Mouse (Mus musculus): ENCODE measurements around the gene Opcml.

Gene Opcml

GRCm38 (mm10) chr9:28440192-28440795, 649.7 kb downstream of the Opcml start:
- DNase-seq = peak; percentile 79 to 81

- peak; percentile 89 to 90 for DNase-seq
Observed at GRCm38 (mm10) chr9:28444485-28444884, 653.9 kb downstream of the Opcml start.

DNA sequence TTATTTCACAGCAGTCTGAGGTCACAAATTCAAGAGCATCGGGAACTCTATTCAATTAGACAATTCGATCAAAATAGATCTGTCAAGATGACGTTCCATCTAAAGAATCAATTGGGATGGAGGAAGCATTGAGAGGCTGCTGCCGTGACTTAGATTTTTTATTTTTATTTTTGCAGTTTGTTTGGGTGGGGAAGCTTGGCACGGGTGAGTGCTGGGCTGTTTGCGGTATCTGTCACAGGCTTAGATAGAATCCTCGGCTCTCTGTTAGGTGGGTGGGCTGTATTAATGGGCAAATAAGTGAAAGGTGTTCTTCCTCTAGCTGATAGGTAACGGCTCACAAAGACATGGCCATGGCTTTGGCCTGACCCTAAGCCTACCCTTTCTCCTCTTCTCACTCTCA, 654.4 kb downstream of the Opcml start:
- peak in 1 of 2 experiments; percentile 21 for DNase-seq

GRCm38 (mm10) chr9:28445863-28446262, 655.3 kb downstream of the Opcml start:
- peak in 1 of 2 experiments; percentile 27 for DNase-seq

- peak; percentile 26 for DNase-seq
Observed at GRCm38 (mm10) chr9:28446278-28447064, 655.9 kb downstream of the Opcml start.

- DNase-seq = no peak
Observed at GRCm38 (mm10) chr9:28452509-28452908, 661.9 kb downstream of the Opcml start.

DNA sequence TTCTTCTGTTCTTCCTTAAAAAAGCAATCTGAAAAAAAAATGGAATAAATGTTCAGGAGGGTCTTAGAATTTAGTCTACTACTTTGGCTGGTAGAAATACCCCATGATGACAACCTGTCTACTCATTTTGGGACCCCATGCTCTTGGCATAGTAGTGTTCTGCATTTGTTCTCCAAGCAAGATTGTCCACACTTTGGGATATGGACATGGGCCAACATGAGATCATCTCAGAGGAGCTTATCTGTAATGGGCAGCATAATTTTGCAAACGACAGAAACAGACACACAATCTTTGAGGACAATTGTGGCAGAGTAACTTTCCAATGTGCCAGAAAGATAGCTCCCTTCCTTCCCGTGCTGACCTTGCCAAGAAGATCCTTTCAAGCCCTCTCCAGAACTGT, 662.5 kb downstream of the Opcml start:
- DNase-seq = peak; percentile 22 to 29

GRCm38 (mm10) chr9:28457982-28458770, 667.6 kb downstream of the Opcml start:
- no peak for DNase-seq

DNA sequence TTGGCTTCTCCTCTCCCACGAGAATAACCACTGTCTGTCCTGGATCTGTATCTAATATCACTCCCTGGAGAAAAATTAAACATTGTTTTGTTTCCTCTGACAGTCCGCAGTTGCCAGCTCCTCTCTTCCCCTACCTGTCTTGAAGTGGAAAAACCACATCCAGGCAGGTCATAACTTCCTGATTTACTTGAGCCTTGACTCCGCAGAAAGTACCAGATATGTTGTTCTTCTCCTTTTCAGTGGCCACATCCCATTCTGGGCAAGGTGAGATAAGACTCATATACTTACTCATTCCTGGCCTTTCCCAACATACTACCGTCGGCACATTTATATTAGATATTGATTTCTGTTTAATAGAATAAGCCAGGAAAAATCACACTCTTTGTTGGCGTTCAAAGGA, 673.0 kb downstream of the Opcml start:
- DNase-seq = no peak

- no peak for DNase-seq
Observed at GRCm38 (mm10) chr9:28469419-28469818, 678.8 kb downstream of the Opcml start.

GRCm38 (mm10) chr9:28471501-28471900, 680.9 kb downstream of the Opcml start:
- no peak for DNase-seq

DNA sequence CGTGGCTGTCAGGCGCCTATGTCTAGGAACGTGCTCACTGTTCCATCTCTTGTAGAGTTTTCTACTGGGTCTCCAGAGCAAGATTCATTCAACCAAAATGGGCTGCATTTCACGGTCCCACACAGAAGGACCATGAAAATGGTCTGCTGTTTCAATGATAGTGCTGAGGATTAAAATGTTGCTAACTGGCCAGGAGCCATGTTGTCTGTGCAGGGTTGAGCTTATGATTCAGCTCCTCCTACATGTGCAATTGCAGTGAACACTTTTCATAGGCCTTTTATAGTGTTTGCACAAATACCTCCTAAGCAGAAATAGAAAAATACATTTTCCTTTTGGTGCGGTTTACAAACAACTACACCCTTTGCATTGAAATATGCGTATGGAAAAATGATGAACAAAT, 684.0 kb downstream of the Opcml start:
- no peak for DNase-seq

GRCm38 (mm10) chr9:28481261-28481660, 690.7 kb downstream of the Opcml start:
- DNase-seq = no peak

DNA sequence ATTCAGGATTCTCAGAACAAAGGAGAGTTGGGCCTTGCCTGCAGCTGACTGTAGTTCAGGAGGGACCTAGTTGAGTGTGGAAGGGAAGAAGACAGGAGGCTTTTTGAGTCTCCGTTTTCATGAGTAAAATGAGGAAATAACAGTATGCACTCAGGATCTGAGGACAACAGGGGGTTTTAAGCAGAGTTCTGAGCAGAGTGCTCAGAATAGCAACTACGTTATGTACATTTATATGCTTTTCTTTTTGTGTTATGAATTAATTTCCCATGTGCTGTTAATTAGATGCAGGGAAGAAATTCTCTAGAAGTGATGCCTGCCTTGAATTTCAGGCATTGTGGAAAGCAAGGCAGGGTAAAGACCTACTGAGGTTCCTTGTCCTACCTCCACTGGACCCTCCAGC, 697.9 kb downstream of the Opcml start:
- no peak for DNase-seq

DNA sequence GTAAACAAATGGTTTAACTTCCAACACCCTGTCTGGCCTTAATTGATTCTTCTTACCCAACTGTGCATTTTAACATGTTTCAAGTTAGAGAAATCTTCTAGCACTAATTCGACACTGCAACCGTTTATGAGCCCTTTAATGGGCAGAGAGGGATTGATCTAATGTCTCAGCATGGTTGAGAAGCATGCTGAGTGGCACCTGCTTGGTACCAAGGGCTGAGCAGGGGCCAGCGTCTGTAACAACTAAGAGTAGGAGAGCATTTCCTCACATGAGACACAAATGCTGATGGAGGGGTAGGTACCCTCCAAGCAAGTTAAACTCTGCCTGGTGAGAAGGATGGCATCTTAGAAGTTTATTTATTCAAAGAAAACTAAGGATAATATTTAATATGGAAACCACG, 699.3 kb downstream of the Opcml start:
- DNase-seq = peak; percentile 8 to 16

DNA sequence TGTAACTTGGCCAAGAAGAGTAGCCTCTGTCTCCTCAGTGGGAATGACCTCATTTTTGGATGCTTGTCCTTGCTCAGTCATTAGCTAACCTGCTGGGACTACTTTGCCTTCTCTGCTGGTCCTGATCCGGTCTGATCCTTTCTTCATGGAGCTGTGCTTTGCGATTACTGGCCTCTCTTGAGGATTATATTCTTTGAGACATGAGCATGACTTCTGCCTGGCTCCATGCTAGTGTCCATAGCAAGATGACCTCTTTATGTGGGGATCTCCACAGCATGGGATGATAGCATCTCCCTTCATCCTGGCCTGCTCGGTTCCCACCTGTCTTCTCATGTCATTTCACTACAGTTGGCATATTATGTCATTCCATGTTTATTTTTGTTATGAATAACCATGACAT, 699.8 kb downstream of the Opcml start:
- DNase-seq = peak; percentile 8 to 23

GRCm38 (mm10) chr9:28499841-28500794, 709.5 kb downstream of the Opcml start:
- DNase-seq = peak; percentile 51 to 58

DNA sequence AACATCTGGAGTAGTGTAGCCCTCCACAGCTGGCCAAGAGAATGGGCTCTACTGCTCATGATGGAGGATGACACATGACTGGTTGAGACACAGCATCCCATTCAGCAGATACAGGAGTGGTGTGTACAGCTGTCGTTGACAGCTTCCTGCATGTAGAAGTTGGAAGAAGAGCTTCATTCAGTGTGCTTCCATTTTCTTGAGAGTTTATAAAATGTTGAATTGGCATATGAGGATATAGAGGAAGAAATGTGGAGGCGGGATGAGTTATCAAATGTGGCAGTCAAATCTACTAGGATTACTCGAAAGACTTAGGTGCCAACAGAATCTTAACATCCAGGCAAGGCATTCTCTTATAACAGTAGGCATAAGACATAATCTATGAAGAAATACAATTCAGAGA, 723.3 kb downstream of the Opcml start:
- DNase-seq = no peak

GRCm38 (mm10) chr9:28533191-28533590, 742.6 kb downstream of the Opcml start:
- DNase-seq = no peak

- no peak for DNase-seq
Observed at GRCm38 (mm10) chr9:28535006-28535405, 744.4 kb downstream of the Opcml start.

GRCm38 (mm10) chr9:28536637-28537036, 746.1 kb downstream of the Opcml start:
- no peak for DNase-seq

GRCm38 (mm10) chr9:28548189-28548588, 757.6 kb downstream of the Opcml start:
- DNase-seq = no peak

All from cerebellum, postnatal 10 days (tissue).